Mouse (Mus musculus): ENCODE measurements at regions not wholly inside any gene's neighbourhood (a gene's known extent, or its start where the extent isn't known, plus 50 kb on each side); places are given as distances from the start of the nearest gene placed in this dataset.
"Not testable (repeated sequence)": the region's sequence is repeated elsewhere in the genome, so short reads cannot be mapped to it uniquely, and the experiment has no call there.

DNA sequence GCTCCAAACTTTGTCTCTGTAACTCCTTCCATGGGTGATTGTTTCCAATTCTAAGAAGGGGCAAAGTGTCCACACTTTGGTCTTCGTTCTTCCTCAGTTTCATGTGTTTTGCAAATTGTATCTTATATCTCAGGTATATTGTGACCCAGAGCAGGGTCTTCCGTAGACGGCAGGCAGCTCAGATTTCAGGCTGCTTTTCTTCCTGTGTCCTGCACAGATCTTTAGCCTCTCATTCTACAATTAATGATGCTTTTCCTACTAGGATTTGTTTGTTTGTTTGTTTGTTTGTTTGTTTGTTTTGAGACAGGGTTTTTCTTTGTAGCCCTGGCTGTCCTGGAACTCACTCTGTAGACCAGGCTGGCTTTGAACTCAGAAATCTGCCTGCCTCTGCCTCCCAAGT is 69.0 kb upstream of the Cpsf6 start:
- not testable (repeated sequence) for H3K36me3 ChIP-seq; H3K4me2 ChIP-seq; H3K27me3 ChIP-seq; H3K27ac ChIP-seq; H3K4me3 ChIP-seq; H3K9ac ChIP-seq; H3K4me1 ChIP-seq (replicated peaks); H3K9me3 ChIP-seq (replicated peaks); ATAC-seq (replicated peaks; ENCODE audit: insufficient number of reproducible peaks, insufficient read depth, low FRiP score, low read depth)
- WGBS, result 95% methylated on average over 3 of the region's 3 CpGs

DNA sequence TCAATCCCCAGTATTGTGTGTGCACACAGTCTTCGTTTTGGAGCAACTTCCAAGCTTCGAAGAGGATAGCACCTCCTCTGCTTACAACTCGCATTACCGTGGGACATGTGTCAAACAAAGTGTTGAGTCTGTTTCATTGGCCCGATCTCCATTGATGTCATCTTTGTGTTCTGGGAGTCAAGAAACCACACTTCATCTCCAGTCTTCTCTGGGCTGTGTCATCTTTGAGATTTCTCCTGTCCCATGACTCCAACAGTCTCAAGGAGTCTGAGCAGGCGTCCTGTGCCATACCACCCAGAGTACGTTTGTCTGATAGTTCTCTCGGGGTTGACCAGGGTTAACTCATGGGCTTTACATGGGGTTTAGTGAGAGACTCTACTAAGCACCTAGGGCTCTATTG is 67.8 kb upstream of the Cpsf6 start:
- Histone ChIP-seq H3K4me3 (no peak overlapping the region), H3K27me3 (no peaks in the 10 kb centered on the region), H3K9ac (no peak overlapping the region), H3K4me2 (no peak overlapping the region), H3K27ac (no peak overlapping the region), H3K4me1 (replicated peaks) (0 out of 2 replicates have a peak, but pooled peaks cover 5% of the 10 kb centered on the region), H3K9me3 (replicated peaks) (no peaks in the 10 kb centered on the region), H3K36me3 (no peaks in the 10 kb centered on the region)
- 90% methylated on average over 8 of the region's 8 CpGs for WGBS
- ATAC-seq (replicated peaks; ENCODE audit: insufficient number of reproducible peaks, insufficient read depth, low FRiP score, low read depth), result no peak

DNA sequence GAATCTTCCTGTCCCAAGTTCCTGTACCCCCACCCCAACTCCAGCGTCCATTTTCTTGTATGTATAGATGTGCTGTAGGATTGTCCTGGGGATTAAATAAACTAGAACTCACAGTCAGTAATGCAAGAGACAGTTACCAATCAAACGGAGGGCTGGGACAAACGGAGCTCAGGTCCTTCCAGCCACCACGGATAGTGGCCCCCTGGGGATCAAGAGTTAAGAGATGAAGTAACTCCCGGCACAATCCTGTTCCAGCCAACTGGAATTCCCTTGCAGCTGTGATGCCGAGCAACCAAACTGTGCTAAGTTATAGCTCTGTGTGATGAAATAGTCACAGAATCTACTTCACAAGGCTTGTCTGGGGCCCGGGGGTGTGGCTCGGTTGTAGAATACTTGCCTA is 67.4 kb upstream of the Cpsf6 start:
- no peak overlapping the region for H3K4me3 ChIP-seq
- H3K4me2 ChIP-seq, result no peak overlapping the region
- no peak for ATAC-seq (replicated peaks; ENCODE audit: insufficient number of reproducible peaks, insufficient read depth, low FRiP score, low read depth)
- WGBS, result 59% methylated on average over 8 of the region's 8 CpGs
- 0 out of 2 replicates have a peak, but pooled peaks cover under 1% of the 10 kb centered on the region for H3K4me1 ChIP-seq (replicated peaks)
- no peak overlapping the region for H3K9ac ChIP-seq
- no peak overlapping the region for H3K27ac ChIP-seq
- H3K36me3 ChIP-seq, result no peaks in the 10 kb centered on the region
- H3K9me3 ChIP-seq (replicated peaks), result no peaks in the 10 kb centered on the region
- no peaks in the 10 kb centered on the region for H3K27me3 ChIP-seq

DNA sequence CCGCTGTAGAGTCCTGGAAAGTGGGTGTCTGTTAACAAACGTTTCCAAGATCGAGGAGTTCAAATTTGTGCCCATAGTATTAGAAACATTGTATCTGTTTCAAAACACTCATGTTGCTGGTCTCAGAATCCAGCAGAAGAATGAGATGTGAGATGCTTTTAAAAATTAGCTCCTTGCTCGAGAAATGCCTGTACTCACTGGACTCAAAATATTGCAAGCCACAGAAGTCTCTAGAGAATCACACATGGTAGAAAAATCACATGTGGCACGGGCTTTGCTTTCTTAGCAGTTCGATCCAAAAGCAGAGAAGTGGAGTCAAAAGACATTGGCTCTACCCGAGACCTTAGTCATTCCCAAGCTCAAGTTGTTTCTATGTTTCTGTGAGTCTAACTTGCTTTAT is 67.0 kb upstream of the Cpsf6 start:
- WGBS, result 84% methylated on average over 7 of the region's 7 CpGs

DNA sequence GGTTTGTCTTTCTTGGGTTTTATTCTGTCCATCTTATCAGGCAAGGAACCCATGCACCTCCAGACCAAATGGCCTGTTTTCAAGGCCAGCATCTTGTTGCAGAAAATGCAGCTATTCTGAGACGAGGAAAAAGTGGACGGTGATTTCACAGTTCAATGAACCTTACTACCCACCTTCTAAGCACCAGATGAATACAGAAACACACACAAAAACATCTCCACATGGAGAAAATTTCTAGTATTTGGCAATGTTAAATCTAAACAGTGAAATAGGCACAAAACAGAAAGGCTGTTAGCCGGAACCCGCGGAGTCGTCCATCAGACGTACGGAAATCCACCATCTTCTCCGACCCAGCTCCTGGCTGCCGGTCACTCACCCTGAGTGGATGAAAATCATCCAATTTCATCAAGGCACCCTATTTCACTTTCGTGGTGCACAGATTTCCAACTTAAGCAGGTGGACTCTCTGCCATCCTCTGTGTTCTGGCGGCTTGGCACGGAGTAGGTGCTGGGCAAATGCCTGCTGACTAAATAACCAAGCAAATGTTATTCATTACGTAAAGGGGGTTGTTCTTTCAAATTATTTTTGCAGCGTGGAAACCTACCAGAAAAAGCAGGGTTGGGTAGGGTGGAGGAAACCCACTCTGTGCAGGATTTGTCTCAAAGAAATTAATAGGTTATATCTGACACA is 66.1 kb upstream of the Cpsf6 start:
- WGBS, result 85% methylated on average over 15 of the region's 15 CpGs
- H3K27ac ChIP-seq, result no peak overlapping the region

More for the DNA sequence above, 67.0 kb upstream of the Cpsf6 start:
- Histone ChIP-seq H3K4me1 (replicated peaks) (no peaks in the 10 kb centered on the region), H3K27ac (no peak overlapping the region), H3K9me3 (replicated peaks) (no peaks in the 10 kb centered on the region), H3K4me3 (no peak overlapping the region), H3K27me3 (no peaks in the 10 kb centered on the region), H3K9ac (no peak overlapping the region), H3K36me3 (no peaks in the 10 kb centered on the region), H3K4me2 (no peak overlapping the region)
- no peak for ATAC-seq (replicated peaks; ENCODE audit: insufficient number of reproducible peaks, insufficient read depth, low FRiP score, low read depth)

DNA sequence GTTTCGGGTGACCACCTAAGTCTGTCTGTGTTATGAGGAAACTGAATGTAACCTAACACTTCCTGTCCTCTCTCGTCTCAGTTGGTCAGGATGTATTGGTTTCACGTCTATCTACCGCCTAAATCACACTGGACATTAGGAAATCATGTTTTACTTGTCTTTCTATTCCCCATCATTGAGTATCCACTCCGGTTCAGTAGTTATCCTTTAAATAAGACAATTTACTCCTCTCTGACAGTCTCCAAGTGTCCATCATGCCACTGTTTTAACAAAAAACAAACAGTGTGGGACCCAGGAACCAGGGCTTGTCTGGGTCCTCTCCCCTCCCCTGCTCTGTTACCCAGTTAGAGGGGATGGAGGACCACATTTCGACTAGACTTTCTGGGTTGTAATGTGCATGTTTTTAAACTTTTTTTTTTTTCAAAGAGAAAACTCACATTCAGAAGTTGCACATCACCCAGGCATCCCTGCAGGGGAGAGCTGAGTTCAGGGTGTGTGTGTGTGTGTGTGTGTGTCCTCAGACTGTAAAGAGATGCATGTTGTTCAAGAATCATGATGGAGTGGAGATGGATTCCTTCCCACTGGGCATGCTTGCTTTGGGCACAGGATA is 65.5 kb upstream of the Cpsf6 start:
- Histone ChIP-seq H3K4me3 (no peak overlapping the region), H3K9ac (no peak overlapping the region), H3K27me3 (no peaks in the 10 kb centered on the region), H3K9me3 (replicated peaks) (no peaks in the 10 kb centered on the region), H3K36me3 (no peaks in the 10 kb centered on the region), H3K4me1 (replicated peaks) (no peaks in the 10 kb centered on the region), H3K4me2 (no peak overlapping the region), H3K27ac (no peak overlapping the region)
- 52% methylated on average over 6 of the region's 6 CpGs for WGBS
- ATAC-seq (replicated peaks; ENCODE audit: insufficient number of reproducible peaks, insufficient read depth, low FRiP score, low read depth), result no peak

More for the DNA sequence above, 66.1 kb upstream of the Cpsf6 start:
- Histone ChIP-seq H3K27me3 (no peaks in the 10 kb centered on the region), H3K4me3 (no peak overlapping the region), H3K4me1 (replicated peaks) (no peaks in the 10 kb centered on the region), H3K9ac (no peak overlapping the region), H3K9me3 (replicated peaks) (no peaks in the 10 kb centered on the region), H3K36me3 (no peaks in the 10 kb centered on the region), H3K4me2 (no peak overlapping the region)
- ATAC-seq (replicated peaks; ENCODE audit: insufficient number of reproducible peaks, insufficient read depth, low FRiP score, low read depth), result no peak

DNA sequence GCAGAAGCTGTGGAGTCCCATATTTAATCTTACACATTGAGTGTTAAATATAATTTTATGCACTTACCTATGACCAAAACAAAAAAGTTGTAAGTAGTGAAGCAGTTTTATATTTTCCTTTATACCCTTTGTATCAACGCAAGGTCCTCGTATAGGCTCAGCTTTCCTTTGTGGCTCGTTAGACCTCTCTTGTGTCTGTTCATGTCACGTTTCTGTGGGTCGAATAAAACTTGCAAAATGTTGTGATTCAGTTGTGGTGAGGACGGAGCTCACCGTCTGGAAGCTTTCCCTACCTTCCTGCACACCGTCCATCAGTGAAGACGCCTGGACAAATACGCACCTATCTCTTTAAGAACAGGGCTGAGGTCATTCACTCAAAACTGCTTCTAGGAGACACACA is 64.9 kb upstream of the Cpsf6 start:
- no peak overlapping the region for H3K4me2 ChIP-seq
- H3K27ac ChIP-seq, result no peak overlapping the region
- no peaks in the 10 kb centered on the region for H3K4me1 ChIP-seq (replicated peaks)
- no peaks in the 10 kb centered on the region for H3K9me3 ChIP-seq (replicated peaks)
- H3K9ac ChIP-seq, result no peak overlapping the region
- no peaks in the 10 kb centered on the region for H3K36me3 ChIP-seq
- H3K27me3 ChIP-seq, result no peaks in the 10 kb centered on the region
- no peak overlapping the region for H3K4me3 ChIP-seq
- 73% methylated on average over 10 of the region's 10 CpGs for WGBS
- ATAC-seq (replicated peaks; ENCODE audit: insufficient number of reproducible peaks, insufficient read depth, low FRiP score, low read depth), result no peak

DNA sequence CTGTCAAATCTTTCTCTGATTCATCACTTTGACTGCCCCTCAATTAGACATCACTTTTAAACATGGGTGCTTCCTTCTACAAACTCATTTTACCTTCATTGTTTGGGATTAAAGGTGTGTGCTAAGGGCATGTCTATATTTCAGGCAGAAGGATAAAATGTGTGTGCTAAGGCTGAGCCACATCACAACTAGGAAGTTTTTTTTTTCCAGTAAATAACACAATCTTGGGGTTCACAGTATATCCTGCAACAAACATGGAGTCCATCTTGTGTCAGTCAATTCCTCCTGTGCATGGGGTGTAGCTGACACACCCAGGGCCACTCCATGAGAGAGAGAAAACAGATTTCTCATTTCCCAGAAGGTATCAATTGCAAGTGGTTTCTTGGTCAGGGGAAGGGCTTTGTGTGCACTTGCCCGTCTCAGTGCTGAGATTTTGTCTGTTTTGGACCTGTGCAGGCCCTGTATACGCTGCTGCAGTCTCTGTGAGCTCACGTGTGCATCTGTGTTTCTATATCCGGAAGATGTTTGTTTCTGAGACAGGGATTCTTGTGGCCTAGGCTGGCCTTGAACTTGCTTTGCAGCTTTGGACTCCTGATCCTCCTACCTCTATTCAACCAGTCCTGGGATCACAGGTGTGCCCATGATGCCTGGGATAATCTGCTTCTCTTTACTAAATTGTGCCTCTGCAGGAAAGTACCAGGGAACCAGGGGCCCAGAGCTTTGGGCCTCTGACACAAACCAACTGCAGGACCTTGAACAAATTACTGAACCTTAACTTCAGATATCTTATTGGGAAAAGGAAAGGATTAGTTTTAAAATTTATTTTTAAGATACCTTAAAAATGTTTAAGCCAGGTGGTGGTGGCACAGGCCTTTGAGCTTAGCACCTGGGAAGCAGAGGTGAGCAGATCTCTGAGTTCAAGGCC is 63.9 kb upstream of the Cpsf6 start:
- Histone ChIP-seq H3K9ac (no peak overlapping the region), H3K27ac (no peak overlapping the region), H3K4me3 (no peak overlapping the region), H3K9me3 (replicated peaks) (no peaks in the 10 kb centered on the region), H3K4me2 (no peak overlapping the region), H3K27me3 (no peaks in the 10 kb centered on the region), H3K36me3 (no peaks in the 10 kb centered on the region), H3K4me1 (replicated peaks) (no peaks in the 10 kb centered on the region)
- no peak for ATAC-seq (replicated peaks; ENCODE audit: insufficient number of reproducible peaks, insufficient read depth, low FRiP score, low read depth)
- 83% methylated on average over 4 of the region's 4 CpGs for WGBS

DNA sequence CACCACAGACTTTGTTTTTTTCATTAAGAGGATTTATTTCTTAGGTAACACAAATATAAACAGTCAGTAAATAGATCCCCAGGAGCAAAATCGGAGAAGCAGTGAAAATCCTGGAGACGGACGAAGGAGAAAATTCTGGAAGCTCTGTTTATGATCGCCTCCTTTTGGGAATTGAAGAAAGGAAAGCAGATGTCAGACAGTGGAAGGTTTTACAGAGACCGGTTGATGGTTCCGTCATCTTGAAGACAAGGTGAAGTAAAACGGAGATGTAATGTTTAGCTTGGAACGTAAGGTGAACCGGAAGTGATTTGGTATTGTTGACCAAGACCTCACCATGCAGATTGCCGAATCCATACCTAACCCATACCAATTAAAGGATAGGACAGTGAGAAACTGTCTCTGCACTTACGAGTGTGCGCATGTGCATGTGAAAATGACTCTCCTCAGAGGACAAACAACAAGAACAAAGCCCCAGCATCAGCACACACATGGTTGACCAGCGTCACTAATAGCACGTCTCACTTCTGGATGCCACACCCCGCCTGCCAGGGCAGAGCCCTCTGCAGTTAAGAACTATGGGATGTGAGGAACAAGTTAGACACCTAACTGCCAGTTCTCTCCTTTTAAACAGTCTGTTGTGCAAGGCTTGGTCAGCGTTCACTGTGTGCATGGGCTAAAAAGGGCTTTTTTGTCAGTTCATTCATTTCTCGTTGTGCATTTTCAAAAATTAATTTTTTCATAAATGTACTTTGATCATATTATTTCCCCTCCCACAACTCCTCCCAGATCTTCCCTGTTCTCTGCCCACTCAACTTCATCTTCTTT is 62.4 kb upstream of the Cpsf6 start:
- Histone ChIP-seq H3K4me3 (no peak overlapping the region), H3K27ac (no peak overlapping the region), H3K4me2 (no peak overlapping the region), H3K9me3 (replicated peaks) (no peaks in the 10 kb centered on the region), H3K36me3 (no peaks in the 10 kb centered on the region), H3K9ac (no peak overlapping the region), H3K4me1 (replicated peaks) (no peaks in the 10 kb centered on the region), H3K27me3 (no peaks in the 10 kb centered on the region)
- 91% methylated on average over 17 of the region's 17 CpGs for WGBS
- no peak for ATAC-seq (replicated peaks; ENCODE audit: insufficient number of reproducible peaks, insufficient read depth, low FRiP score, low read depth)

DNA sequence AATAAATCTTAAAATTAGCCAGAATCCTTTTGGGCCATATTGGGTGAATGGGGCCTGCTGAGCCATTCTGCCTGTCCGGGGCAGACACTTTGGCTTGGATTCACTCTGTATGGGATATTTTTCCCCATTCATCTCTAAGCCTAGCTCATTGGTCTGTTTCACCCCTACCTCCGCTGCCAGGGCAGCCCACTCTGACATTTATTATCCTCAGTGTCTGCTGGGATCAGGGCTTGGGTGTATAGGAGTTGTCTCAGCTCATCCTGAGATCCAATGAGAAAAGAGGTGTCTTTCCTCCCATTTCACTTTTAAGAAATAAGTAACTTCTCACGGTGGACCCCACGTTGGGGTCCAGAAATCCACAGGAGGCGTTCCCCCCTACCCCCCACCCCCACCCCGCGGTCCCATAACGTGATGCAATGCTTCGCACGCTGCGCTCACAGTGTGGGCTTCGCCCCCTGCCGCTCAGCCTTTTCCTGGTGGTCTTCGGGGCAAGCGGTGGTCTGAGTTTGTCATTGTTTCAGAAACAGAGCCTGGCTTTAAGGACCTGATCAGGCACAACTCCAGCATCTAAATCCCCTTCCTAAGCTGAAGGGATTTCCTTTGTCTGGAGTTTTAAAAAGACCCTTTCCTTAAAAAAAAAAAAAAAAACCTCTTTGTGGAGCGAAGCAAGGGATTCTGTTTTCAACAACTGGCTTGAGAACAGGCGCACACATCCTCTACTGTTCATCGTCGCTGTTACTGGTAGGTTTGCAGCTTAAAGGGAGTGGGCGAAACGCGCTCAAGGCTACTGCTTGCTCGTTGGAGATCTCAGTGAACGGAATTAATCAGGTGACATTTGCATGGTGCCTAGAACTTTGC is 61.5 kb upstream of the Cpsf6 start:
- H3K9ac ChIP-seq, result no peak overlapping the region

More for the DNA sequence above, 61.5 kb upstream of the Cpsf6 start:
- no peak overlapping the region for H3K4me2 ChIP-seq
- H3K4me1 ChIP-seq (replicated peaks), result peaks cover 3% of the 10 kb centered on the region; the same call in 1 of the 2 replicates
- no peaks in the 10 kb centered on the region for H3K27me3 ChIP-seq
- no peaks in the 10 kb centered on the region for H3K36me3 ChIP-seq
- ATAC-seq (replicated peaks; ENCODE audit: insufficient number of reproducible peaks, insufficient read depth, low FRiP score, low read depth), result no peak
- WGBS, result 42% methylated on average over 24 of the region's 24 CpGs
- no peak overlapping the region for H3K27ac ChIP-seq
- no peak overlapping the region for H3K4me3 ChIP-seq
- no peaks in the 10 kb centered on the region for H3K9me3 ChIP-seq (replicated peaks)
